1 mouse cellular context compared by ENCODE assay signal in the genomic region with DNA sequence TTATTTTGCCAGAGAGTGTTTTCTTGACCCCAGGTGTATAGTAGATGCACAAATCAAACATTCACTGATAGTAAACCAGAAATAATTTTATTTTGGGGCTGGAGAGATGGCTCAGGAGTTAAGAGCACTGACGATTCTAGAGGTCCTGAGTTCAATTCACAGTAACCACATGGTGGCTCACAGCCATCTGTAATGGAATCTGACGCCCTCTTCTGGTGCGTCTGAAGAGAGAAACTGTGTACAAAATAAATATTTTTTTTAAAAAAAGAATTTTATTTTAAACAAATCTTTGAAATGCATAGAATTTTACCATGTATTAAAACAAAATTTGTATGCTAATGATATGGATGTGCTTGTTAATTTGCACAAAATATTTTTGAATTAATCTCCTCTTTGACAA.
TF ChIP-seq lines count a peak whose summit lies in the region.

No protein-coding gene starts in this region.

TF ChIP-seq in CH12.LX, 34 proteins besides CTCF, POLR2A, EP300 and RAD21:
- TF ChIP-seq MEF2A (IDR thresholded peaks at IDR 0.05; ENCODE audit: borderline replicate concordance, low read depth, low read length) (no peak), JUND (conservative IDR thresholded peaks at IDR 0.05; ENCODE audit: low read depth, low read length) (no peak), NELFE (IDR thresholded peaks at IDR 0.05; ENCODE audit: low read depth, low read length) (no peak), USF1 (IDR thresholded peaks at IDR 0.05; ENCODE audit: low read depth, low read length) (no peak), MYC (IDR thresholded peaks at IDR 0.05; ENCODE audit: low read depth, low read length) (peak; percentile 62; the same call in 1 of the 2 replicates), MXI1 (IDR thresholded peaks at IDR 0.05; ENCODE audit: low read depth, low read length) (no peak), JUN (IDR thresholded peaks at IDR 0.05; ENCODE audit: insufficient read depth, low read depth, low read length) (no peak), ELF1 (IDR thresholded peaks at IDR 0.05; ENCODE audit: low read depth, low read length) (no peak), UBTF (IDR thresholded peaks at IDR 0.05; ENCODE audit: low read depth, low read length) (no peak), SMC3 (IDR thresholded peaks at IDR 0.05; ENCODE audit: low read depth, low read length) (peak; percentile 26), MAZ (IDR thresholded peaks at IDR 0.05; ENCODE audit: low read depth, low read length) (no peak), ZNF384 (IDR thresholded peaks at IDR 0.05; ENCODE audit: low read depth, low read length) (0 out of 2 replicates have a peak, but pooled peaks have one; percentile 35), KAT2A (IDR thresholded peaks at IDR 0.05; ENCODE audit: insufficient replicate concordance, low read length) (no peak), BHLHE40 (IDR thresholded peaks at IDR 0.05; ENCODE audit: low read depth, low read length) (no peak)
